Mouse (Mus musculus): ENCODE data around the gene Gtf2ird1.

Gtf2ird1 gene

GRCm38 (mm10) chr5:134473902-134474301, 17.4 kb upstream of the Gtf2ird1 start:
- 89% methylated on average over 2 of the region's 2 CpGs for WGBS

- WGBS = 68% methylated on average over 8 of the region's 8 CpGs
Observed at GRCm38 (mm10) chr5:134470538-134471169, 14.1 kb upstream of the Gtf2ird1 start.

GRCm38 (mm10) chr5:134469559-134470150, 13.1 kb upstream of the Gtf2ird1 start:
- WGBS = over 99% methylated on average over 7 of the region's 7 CpGs

GRCm38 (mm10) chr5:134468158-134468765, 11.7 kb upstream of the Gtf2ird1 start:
- 43% methylated on average over 10 of the region's 10 CpGs for WGBS

- 62% methylated on average over 8 of the region's 8 CpGs for WGBS
Observed at GRCm38 (mm10) chr5:134467030-134467549, 10.6 kb upstream of the Gtf2ird1 start.

- 38% methylated on average over 21 of the region's 21 CpGs for WGBS
Observed at GRCm38 (mm10) chr5:134466296-134467029, 9.9 kb upstream of the Gtf2ird1 start.

GRCm38 (mm10) chr5:134465197-134465596, 8.7 kb upstream of the Gtf2ird1 start:
- 100% methylated on average over 1 of the region's 1 CpGs for WGBS

GRCm38 (mm10) chr5:134464225-134464624, 7.7 kb upstream of the Gtf2ird1 start:
- 92% methylated on average over 5 of the region's 5 CpGs for WGBS

GRCm38 (mm10) chr5:134462731-134463130, 6.2 kb upstream of the Gtf2ird1 start:
- WGBS = 92% methylated on average over 8 of the region's 8 CpGs

GRCm38 (mm10) chr5:134462316-134462715, 5.8 kb upstream of the Gtf2ird1 start:
- 94% methylated on average over 2 of the region's 2 CpGs for WGBS

GRCm38 (mm10) chr5:134460546-134460945, 4.0 kb upstream of the Gtf2ird1 start:
- WGBS = 95% methylated on average over 4 of the region's 4 CpGs

- 90% methylated on average over 7 of the region's 7 CpGs for WGBS
Observed at GRCm38 (mm10) chr5:134459096-134459495, 2.6 kb upstream of the Gtf2ird1 start.

GRCm38 (mm10) chr5:134458416-134458815, 1.9 kb upstream of the Gtf2ird1 start:
- 86% methylated on average over 3 of the region's 3 CpGs for WGBS

- 96% methylated on average over 2 of the region's 2 CpGs for WGBS
Observed at GRCm38 (mm10) chr5:134457371-134457770, 855 bp upstream of the Gtf2ird1 start.

GRCm38 (mm10) chr5:134455914-134456423, 547 bp downstream of the Gtf2ird1 start:
- under 1% methylated on average over 17 of the region's 17 CpGs for whole genome bisulfite sequencing

GRCm38 (mm10) chr5:134455186-134455895, 1.2 kb downstream of the Gtf2ird1 start:
- 6% methylated on average over 21 of the region's 21 CpGs for WGBS

GRCm38 (mm10) chr5:134454421-134454820, 2.1 kb downstream of the Gtf2ird1 start:
- 47% methylated on average over 9 of the region's 9 CpGs for WGBS

GRCm38 (mm10) chr5:134453577-134453976, 2.9 kb downstream of the Gtf2ird1 start:
- 17% methylated on average over 1 of the region's 1 CpGs for WGBS

- 88% methylated on average over 4 of the region's 4 CpGs for WGBS
Observed at GRCm38 (mm10) chr5:134446755-134447154, 9.8 kb downstream of the Gtf2ird1 start.

- WGBS = 41% methylated on average over 10 of the region's 10 CpGs
Observed at GRCm38 (mm10) chr5:134445895-134446294, 10.6 kb downstream of the Gtf2ird1 start.

GRCm38 (mm10) chr5:134445208-134445831, 11.2 kb downstream of the Gtf2ird1 start:
- WGBS = 66% methylated on average over 10 of the region's 10 CpGs

Measured in cerebral cortex, adult 2 months (tissue).